Mouse (Mus musculus) liver, embryonic 14.5 days (tissue): ENCODE results near the gene Dusp22. TPM values are rescaled to one million over a fixed set of nuclear protein-coding genes. Genes with fewer than 3 reads are reported as not detected.

Source experiments
- ATAC-seq: fragments of 200-750 bp; cut with Nextera tagmentation; 2 replicates; pipeline ENCODE4 v1.8.0; 2017; ENCODE audit warnings: moderate number of reproducible peaks, mild to moderate bottlenecking, moderate library complexity; ENCODE audit not compliant: insufficient read depth
- DNase-seq, 3 experiments: peaks; one replicate each; pipeline ENCODE4 v3.0.0-alpha.2; 2012 to 2013; ENCODE audit warnings: low read depth in 3 of 3, low spot score in 3 of 3
- H3K27ac ChIP-seq: fragments of 300-500 bp; sonication (generic); 2 replicates; pipeline ENCODE4 v1.5.1; 2014; ENCODE audit warnings: moderate library complexity, mild to moderate bottlenecking, control low read depth, inconsistent platforms
- H3K27me3 ChIP-seq: fragments of 300-500 bp; sonication (generic); 2 replicates; pipeline ENCODE4 v1.6.1; 2014; ENCODE audit warnings: mild to moderate bottlenecking, low read length, moderate library complexity; ENCODE audit not compliant: control insufficient read depth, insufficient read depth
- H3K36me3 ChIP-seq: fragments of 300-500 bp; sonication (generic); replicated peaks from 2 replicates; pipeline ENCODE4 v1.6.1; 2014; ENCODE audit warnings: low read depth; ENCODE audit not compliant: control insufficient read depth, insufficient read depth
- H3K4me1 ChIP-seq, 2 experiments: fragments of 200-500 bp in 1 of 2; fragments of 300-500 bp in 1 of 2; sonication (generic) in 1 of 2; replicated peaks; 2 replicates each; pipeline ENCODE4 v1.6.1; 2012 to 2014; ENCODE audit warnings: antibody characterized with exemption in 1 of 2, inconsistent platforms in 1 of 2, low read length in 1 of 2; ENCODE audit not compliant: control insufficient read depth in 2 of 2, insufficient read depth in 2 of 2
- H3K4me2 ChIP-seq: fragments of 300-500 bp; sonication (generic); 2 replicates; pipeline ENCODE4 v1.6.1; 2014; ENCODE audit warnings: low read depth, mild to moderate bottlenecking, control low read depth, moderate library complexity
- H3K4me3 ChIP-seq, 2 experiments: fragments of 200-500 bp in 1 of 2; fragments of 300-500 bp in 1 of 2; sonication (generic) in 1 of 2; 2 replicates each; pipeline ENCODE4 v1.5.1; 2012 to 2014; ENCODE audit warnings: low read depth in 2 of 2, low read length in 2 of 2, mild to moderate bottlenecking in 2 of 2, control low read depth in 1 of 2, inconsistent platforms in 1 of 2, moderate library complexity in 1 of 2; ENCODE audit not compliant: insufficient read depth in 1 of 2
- H3K9ac ChIP-seq: fragments of 300-500 bp; sonication (generic); replicated peaks from 2 replicates; pipeline ENCODE4 v1.6.1; 2014; ENCODE audit warnings: mild to moderate bottlenecking, control low read depth, moderate library complexity
- H3K9me3 ChIP-seq: fragments of 300-500 bp; sonication (generic); 2 replicates; pipeline ENCODE4 v1.6.1; 2016; ENCODE audit warnings: low read length, mixed read lengths; ENCODE audit not compliant: control insufficient read depth
- CTCF ChIP-seq: IDR thresholded peaks from 2 replicates; pipeline ENCODE4 v1.5.1; 2016; ENCODE audit warnings: antibody characterized with exemption, low read depth, control low read depth
- EP300 ChIP-seq: IDR thresholded peaks from 2 replicates; pipeline ENCODE4 v1.6.1; 2016; ENCODE audit warnings: antibody characterized with exemption, low read depth
- WGBS: fragments of 180-500 bp; shearing (Covaris S2); extraction: QIAGEN DNeasy Blood & Tissue Kit; methylation state at CpG from one replicate; pipeline ENCODE4 v1.1.7; 2014; ENCODE audit not compliant: insufficient replicate concordance; 5-methylcytosine and 5-hydroxymethylcytosine counted together
- polyA plus RNA-seq, 2 experiments: library from polyadenylated mRNA; depleted of rRNA in 1 of 2; stranded (reverse) in 1 of 2; unstranded in 1 of 2; fragments of >200 nt; fragmentation: Nextera tagmentation in 1 of 2; extraction: Ambion mirVana in 1 of 2; gene quantifications; 2 replicates each; pipeline versions ENCODE4 v1.2.1 to v1.2.3; 2012 to 2014

Dusp22 gene
- polyA plus RNA-seq, 2 experiments = 3.8 to 6.1 TPM

DNA sequence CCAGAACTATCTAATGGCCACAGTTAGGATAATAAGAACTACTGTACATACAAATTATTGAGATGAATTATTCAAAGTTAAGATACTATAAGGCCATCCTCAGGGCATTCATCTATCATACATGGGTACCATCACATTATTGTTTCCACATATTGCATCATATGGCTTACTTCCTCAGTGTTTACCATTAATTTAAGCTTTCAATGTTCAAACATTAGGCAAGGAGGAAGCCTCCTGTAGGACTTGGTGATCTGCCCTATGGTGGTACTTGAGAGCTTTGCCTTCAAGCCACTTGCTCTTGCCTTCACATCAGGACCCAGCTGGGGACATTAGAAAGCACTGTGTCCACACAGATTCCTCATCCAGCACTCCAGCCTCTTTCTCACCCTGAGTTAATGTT is 11.3 kb upstream of the Dusp22 start:
- H3K9me3 ChIP-seq = no peaks in the 10 kb centered on the region
- H3K27me3 ChIP-seq = no peaks in the 10 kb centered on the region
- H3K27ac ChIP-seq = no peak overlapping the region
- H3K9ac ChIP-seq = no peak overlapping the region
- no peaks in the 10 kb centered on the region for H3K4me1 ChIP-seq
- no peak for TF ChIP-seq EP300
- no peak for TF ChIP-seq CTCF
- no peaks in the 10 kb centered on the region for H3K36me3 ChIP-seq
- DNase-seq (no peak), ATAC-seq (no peak)
- H3K4me2 ChIP-seq = no peak overlapping the region
- H3K4me3 ChIP-seq = no peak overlapping the region

DNA sequence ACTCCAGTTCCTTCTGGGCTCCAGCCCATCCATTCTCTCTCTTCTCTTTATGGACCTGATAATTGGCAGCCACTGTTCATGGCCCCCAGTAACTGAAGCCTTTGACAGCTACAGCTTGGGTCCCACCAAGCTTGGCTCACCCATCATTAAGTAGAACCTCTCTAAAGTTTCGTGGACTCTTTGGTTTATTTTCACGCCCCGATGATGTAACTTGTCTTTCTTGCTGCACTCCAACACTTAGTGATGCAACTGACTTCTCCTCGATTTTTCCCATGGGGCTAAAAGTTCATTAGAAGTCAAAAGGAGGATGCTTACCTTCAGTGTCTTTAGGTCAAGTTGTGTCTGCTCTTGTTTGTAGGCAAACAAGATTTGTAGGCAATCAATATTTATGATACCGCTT is 10.6 kb upstream of the Dusp22 start:
- TF ChIP-seq CTCF = no peak
- no peak for TF ChIP-seq EP300
- no peak overlapping the region for H3K27ac ChIP-seq
- H3K36me3 ChIP-seq = no peaks in the 10 kb centered on the region
- no peaks in the 10 kb centered on the region for H3K27me3 ChIP-seq
- H3K9ac ChIP-seq = no peak overlapping the region
- no peaks in the 10 kb centered on the region for H3K9me3 ChIP-seq
- no peak overlapping the region for H3K4me3 ChIP-seq
- H3K4me2 ChIP-seq = no peak overlapping the region
- DNase-seq (no peak), ATAC-seq (no peak)
- WGBS = 61% methylated on average over 5 of the region's 5 CpGs
- no peaks in the 10 kb centered on the region for H3K4me1 ChIP-seq

GRCm38 (mm10) chr13:30650684-30651083 is 9.1 kb upstream of the Dusp22 start:
- no peaks in the 10 kb centered on the region for H3K9me3 ChIP-seq
- no peaks in the 10 kb centered on the region for H3K4me1 ChIP-seq
- no peaks in the 10 kb centered on the region for H3K27me3 ChIP-seq
- TF ChIP-seq EP300 (no peak), CTCF (no peak)
- no peak overlapping the region for H3K4me2 ChIP-seq
- WGBS = 58% methylated on average over 1 of the region's 1 CpGs
- H3K36me3 ChIP-seq = no peaks in the 10 kb centered on the region
- DNase-seq (no peak), ATAC-seq (no peak)
- H3K4me3 ChIP-seq = no peak overlapping the region
- H3K27ac ChIP-seq = no peak overlapping the region
- no peak overlapping the region for H3K9ac ChIP-seq

- H3K4me1 ChIP-seq = no peaks in the 10 kb centered on the region
- H3K9me3 ChIP-seq = no peaks in the 10 kb centered on the region
- no peak overlapping the region for H3K9ac ChIP-seq
- no peak for DNase-seq
- TF ChIP-seq EP300 (no peak), CTCF (no peak)
- H3K27ac ChIP-seq = no peak overlapping the region
- no peak for ATAC-seq
- H3K36me3 ChIP-seq = no peaks in the 10 kb centered on the region
- H3K27me3 ChIP-seq = no peaks in the 10 kb centered on the region; the same call in 1 of the 2 replicates
- WGBS = 24% methylated on average over 4 of the region's 4 CpGs
- no peak overlapping the region for H3K4me3 ChIP-seq
- H3K4me2 ChIP-seq = no peak overlapping the region
Observed at GRCm38 (mm10) chr13:30653051-30653450, 6.7 kb upstream of the Dusp22 start.

DNA sequence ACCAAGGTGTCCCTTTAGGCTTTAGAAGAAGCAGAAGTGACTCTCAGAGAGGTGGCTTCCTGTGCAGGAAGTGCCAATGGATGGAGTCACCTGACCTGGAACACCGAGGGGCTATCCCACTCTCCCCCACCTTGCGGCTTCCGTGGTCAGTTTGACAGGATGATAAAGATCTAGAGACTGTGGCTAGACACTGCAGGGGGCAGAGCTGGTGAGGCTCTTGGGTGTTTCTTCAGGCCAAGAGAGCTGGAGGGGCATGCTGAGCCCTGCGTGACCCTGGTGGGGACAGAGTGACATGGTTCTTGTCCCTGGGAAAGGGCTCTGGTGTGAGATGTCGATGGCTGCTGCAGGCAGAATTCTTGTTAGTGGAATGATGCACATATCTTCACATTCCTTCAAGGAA is 5.3 kb upstream of the Dusp22 start:
- Histone ChIP-seq H3K9ac (no peak overlapping the region), H3K4me1 (no peaks in the 10 kb centered on the region), H3K4me3 (no peak overlapping the region), H3K4me2 (no peak overlapping the region), H3K27ac (no peak overlapping the region), H3K9me3 (no peaks in the 10 kb centered on the region), H3K27me3 (no peaks in the 10 kb centered on the region; the same call in 1 of the 2 replicates), H3K36me3 (no peaks in the 10 kb centered on the region)
- no peak for TF ChIP-seq EP300
- DNase-seq (no peak), ATAC-seq (no peak)
- 16% methylated on average over 5 of the region's 5 CpGs for WGBS
